Mouse (Mus musculus): Measurements from ENCODE around the gene Cyb561d1.
"Not testable (repeated sequence)": the region's sequence is repeated elsewhere in the genome, so short reads cannot be mapped to it uniquely, and the experiment has no call there.

The Cyb561d1 gene

GRCm38 (mm10) chr3:108200329-108201323, at the start of gene Cyb561d1:
Cyb561d1 (minus strand) TSS chr3:108201212.
- no peak for DNase-seq (ENCODE audit: extremely low read depth, low read depth, low spot score)

- no peak for DNase-seq (ENCODE audit: extremely low read depth, low read depth, low spot score)
Observed at GRCm38 (mm10) chr3:108246857-108247256, 45.8 kb upstream of the Cyb561d1 start.

- no peak for DNase-seq (ENCODE audit: extremely low read depth, low read depth, low spot score)
Observed at GRCm38 (mm10) chr3:108241243-108241839, 40.3 kb upstream of the Cyb561d1 start.

GRCm38 (mm10) chr3:108237474-108238102, 36.6 kb upstream of the Cyb561d1 start:
- not testable (repeated sequence) for DNase-seq (ENCODE audit: extremely low read depth, low read depth, low spot score)

- DNase-seq (ENCODE audit: extremely low read depth, low read depth, low spot score): no peak
Observed at GRCm38 (mm10) chr3:108231646-108232045, 30.6 kb upstream of the Cyb561d1 start.

- no peak for DNase-seq (ENCODE audit: extremely low read depth, low read depth, low spot score)
Observed at GRCm38 (mm10) chr3:108227521-108227920, 26.5 kb upstream of the Cyb561d1 start.

GRCm38 (mm10) chr3:108226558-108227350, 25.7 kb upstream of the Cyb561d1 start, which contains the start of gene Sypl2:
Sypl2 (minus strand) TSS chr3:108226648.
- no peak for DNase-seq (ENCODE audit: extremely low read depth, low read depth, low spot score)

GRCm38 (mm10) chr3:108225711-108226557, 24.9 kb upstream of the Cyb561d1 start:
- DNase-seq (ENCODE audit: extremely low read depth, low read depth, low spot score): no peak

GRCm38 (mm10) chr3:108220661-108221060, 19.6 kb upstream of the Cyb561d1 start:
- DNase-seq (ENCODE audit: extremely low read depth, low read depth, low spot score): no peak

GRCm38 (mm10) chr3:108214734-108215133, 13.7 kb upstream of the Cyb561d1 start:
- no peak for DNase-seq (ENCODE audit: extremely low read depth, low read depth, low spot score)

GRCm38 (mm10) chr3:108212406-108212805, 11.4 kb upstream of the Cyb561d1 start:
- no peak for DNase-seq (ENCODE audit: extremely low read depth, low read depth, low spot score)

GRCm38 (mm10) chr3:108211845-108212244, 10.8 kb upstream of the Cyb561d1 start:
- DNase-seq (ENCODE audit: extremely low read depth, low read depth, low spot score): no peak

GRCm38 (mm10) chr3:108210771-108211139, 9.7 kb upstream of the Cyb561d1 start, which contains the start of gene Atxn7l2:
Atxn7l2 (minus strand) TSS chr3:108210934.
- DNase-seq (ENCODE audit: extremely low read depth, low read depth, low spot score): no peak

GRCm38 (mm10) chr3:108209946-108210770, 9.1 kb upstream of the Cyb561d1 start:
- DNase-seq (ENCODE audit: extremely low read depth, low read depth, low spot score): peak; percentile 33

GRCm38 (mm10) chr3:108209536-108209935, 8.5 kb upstream of the Cyb561d1 start:
- DNase-seq (ENCODE audit: extremely low read depth, low read depth, low spot score): no peak

- no peak for DNase-seq (ENCODE audit: extremely low read depth, low read depth, low spot score)
Observed at GRCm38 (mm10) chr3:108209001-108209400, 8.0 kb upstream of the Cyb561d1 start.

GRCm38 (mm10) chr3:108206731-108207375, 5.8 kb upstream of the Cyb561d1 start:
- DNase-seq (ENCODE audit: extremely low read depth, low read depth, low spot score): no peak

- no peak for DNase-seq (ENCODE audit: extremely low read depth, low read depth, low spot score)
Observed at GRCm38 (mm10) chr3:108205601-108206000, 4.6 kb upstream of the Cyb561d1 start.

All from fat pad, adult 2 months (tissue).